ENCODE assay signal across 15 mouse cellular contexts in the genomic region with DNA sequence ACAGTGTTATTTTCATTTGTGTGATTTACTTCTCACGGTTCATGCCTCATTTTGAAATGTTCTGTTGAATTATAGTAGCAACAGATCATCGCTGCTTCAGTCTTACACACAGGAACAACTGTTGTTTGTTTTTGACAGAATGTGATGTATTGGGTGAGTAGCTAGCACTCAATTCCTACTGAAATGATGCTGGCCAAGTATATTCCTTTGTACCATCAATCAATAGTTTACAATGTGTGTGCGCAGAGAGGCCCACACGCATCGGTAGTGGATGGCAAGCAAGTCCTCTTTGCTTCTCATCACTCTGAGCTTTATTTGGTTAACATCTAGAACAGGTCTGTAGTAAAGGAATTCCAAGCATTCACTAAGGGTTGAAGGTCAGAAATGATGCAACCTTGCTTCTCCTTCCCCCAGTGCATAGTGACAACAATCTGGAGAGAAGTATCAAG. TPM values are rescaled to one million over a fixed set of nuclear protein-coding genes. Genes with fewer than 3 reads are reported as not detected.
DNase-seq lines count a peak whose midpoint lies in the region; ATAC-seq and TF ChIP-seq lines count a peak whose summit lies in the region.
"Had no signal": no experiment of that assay in that cellular context is flagged by ENCODE, and none has a peak within 500 bp of the region (broad histone marks: within the 10 kb centered on the region; RNA-seq: fewer than 3 reads in every experiment).

No protein-coding gene starts in this region.

- DNase-seq in embryonic facial prominence, embryonic 11.5 days (ENCODE audit: low spot score) = peak; percentile 44
- DNase-seq in embryonic facial prominence, embryonic 10.5 days (ENCODE audit: low spot score) = no peak
- DNase-seq in lung, postnatal 0 days (ENCODE audit: low spot score) = peak; percentile 56
- DNase-seq in lung, adult 2 months = no peak
- peak; percentile 85 for DNase-seq in kidney, adult 2 months
- peak; percentile 61 for DNase-seq in mesoderm, embryonic 11.5 days (ENCODE audit: low read depth, low spot score)
- no peak for DNase-seq in left cerebral cortex, postnatal 25 days (ENCODE audit: low spot score in 2 of 2)
- no peak for DNase-seq in hindbrain, postnatal 0 days (ENCODE audit: low spot score)
- DNase-seq: B cell, adult 2 months; cerebellum, adult 11 months; retina, postnatal 1 day; thymus, adult 2 months had no signal

- H3K9ac ChIP-seq in embryonic facial prominence, embryonic 11.5 days (replicated peaks; ENCODE audit: low read length) = no peak overlapping the region
- H3K9ac ChIP-seq in lung, postnatal 0 days (replicated peaks; ENCODE audit: low read depth) = no peak overlapping the region
- no peak overlapping the region for H3K9ac ChIP-seq in hindbrain, postnatal 0 days (replicated peaks; ENCODE audit: low read length)
- H3K9ac ChIP-seq: heart, embryonic 15.5 days; midbrain, embryonic 13.5 days; neural tube, embryonic 12.5 days had no signal

- H3K4me1 ChIP-seq in embryonic facial prominence, embryonic 11.5 days (ENCODE audit: control insufficient read depth, insufficient read depth, low read length) = no peaks in the 10 kb centered on the region
- peaks cover 13% of the 10 kb centered on the region; the same call in 1 of the 2 replicates for H3K4me1 ChIP-seq in embryonic facial prominence, embryonic 10.5 days
- peaks cover 3% of the 10 kb centered on the region; the same call in 1 of the 2 replicates for H3K4me1 ChIP-seq in lung, postnatal 0 days (ENCODE audit: insufficient read depth, low read depth, low read length)
- H3K4me1 ChIP-seq in lung, adult 2 months (ENCODE audit: control insufficient read depth, insufficient read depth, low read length) = peaks cover 5% of the 10 kb centered on the region
- H3K4me1 ChIP-seq in kidney, adult 2 months (ENCODE audit: control insufficient read depth, insufficient read depth, low read length) = peaks cover 43% of the 10 kb centered on the region
- H3K4me1 ChIP-seq in hindbrain, postnatal 0 days (ENCODE audit: insufficient read depth, low read length) = no peaks in the 10 kb centered on the region
- H3K4me1 ChIP-seq: midbrain, embryonic 13.5 days; neural tube, embryonic 12.5 days had no signal

- no peak overlapping the region for H3K27ac ChIP-seq in embryonic facial prominence, embryonic 11.5 days (replicated peaks; ENCODE audit: low read depth, low read length)
- H3K27ac ChIP-seq in embryonic facial prominence, embryonic 10.5 days (replicated peaks) = no peak overlapping the region
- H3K27ac ChIP-seq in lung, postnatal 0 days (ENCODE audit: low read length) = no peak overlapping the region
- H3K27ac ChIP-seq in kidney, adult 2 months (ENCODE audit: insufficient read depth, low read depth, low read length) = peak overlapping the region; percentile 73
- H3K27ac ChIP-seq in hindbrain, postnatal 0 days = no peak overlapping the region
- H3K27ac ChIP-seq: heart, embryonic 15.5 days; midbrain, embryonic 13.5 days; neural tube, embryonic 12.5 days had no signal

- no peak overlapping the region for H3K4me2 ChIP-seq in embryonic facial prominence, embryonic 11.5 days (ENCODE audit: low read depth, low read length)
- H3K4me2 ChIP-seq in lung, postnatal 0 days (replicated peaks; ENCODE audit: low read depth, low read length) = no peak overlapping the region
- no peak overlapping the region for H3K4me2 ChIP-seq in hindbrain, postnatal 0 days (ENCODE audit: low read depth, low read length)
- H3K4me2 ChIP-seq: heart, embryonic 15.5 days; midbrain, embryonic 13.5 days; neural tube, embryonic 12.5 days had no signal

- intact Hi-C loops in left cerebral cortex, postnatal 25 days (cut with DNase I) = no loop called here

- WGBS in embryonic facial prominence, embryonic 11.5 days = 77% methylated on average over 5 of the region's 5 CpGs
- 76% methylated on average over 5 of the region's 5 CpGs for WGBS in embryonic facial prominence, embryonic 10.5 days
- 44% methylated on average over 5 of the region's 5 CpGs for WGBS in lung, postnatal 0 days
- 60% methylated on average over 5 of the region's 5 CpGs for WGBS in lung, adult 2 months
- 36% methylated on average over 5 of the region's 5 CpGs for WGBS in kidney, adult 2 months
- WGBS in hindbrain, postnatal 0 days = 80% methylated on average over 5 of the region's 5 CpGs

- TF ChIP-seq EP300 in lung, postnatal 0 days (IDR thresholded peaks at IDR 0.05) = no peak

- no peak for ATAC-seq in embryonic facial prominence, embryonic 11.5 days (replicated peaks; ENCODE audit: insufficient number of reproducible peaks, low FRiP score, low TSS enrichment, low read depth)
- ATAC-seq in lung, postnatal 0 days = peak; percentile 58
- ATAC-seq in hindbrain, postnatal 0 days = no peak
- ATAC-seq: midbrain, embryonic 13.5 days had no signal

- no peaks in the 10 kb centered on the region for H3K27me3 ChIP-seq in embryonic facial prominence, embryonic 11.5 days (ENCODE audit: control insufficient read depth, insufficient read depth, low read length)
- H3K27me3 ChIP-seq in embryonic facial prominence, embryonic 10.5 days (replicated peaks; ENCODE audit: low read depth, poor library complexity, severe bottlenecking) = no peaks in the 10 kb centered on the region
- H3K27me3 ChIP-seq in lung, postnatal 0 days (replicated peaks; ENCODE audit: insufficient read depth, low read length) = no peaks in the 10 kb centered on the region
- H3K27me3 ChIP-seq in kidney, adult 2 months (replicated peaks; ENCODE audit: control insufficient read depth, insufficient read depth, low read length) = no peaks in the 10 kb centered on the region
- no peaks in the 10 kb centered on the region for H3K27me3 ChIP-seq in hindbrain, postnatal 0 days (ENCODE audit: insufficient read depth, low read length)
- H3K27me3 ChIP-seq: heart, embryonic 15.5 days; midbrain, embryonic 13.5 days; neural tube, embryonic 12.5 days had no signal

- no peak for TF ChIP-seq POLR2A in lung, adult 2 months (IDR thresholded peaks at IDR 0.05; ENCODE audit: borderline replicate concordance, extremely low read depth, low read depth, low read length)
- no peak for TF ChIP-seq POLR2A in kidney, adult 2 months (IDR thresholded peaks at IDR 0.05; ENCODE audit: low read depth, low read length)

- no peaks in the 10 kb centered on the region for H3K9me3 ChIP-seq in embryonic facial prominence, embryonic 11.5 days (replicated peaks; ENCODE audit: control insufficient read depth, low read length)
- no peaks in the 10 kb centered on the region for H3K9me3 ChIP-seq in embryonic facial prominence, embryonic 10.5 days
- no peaks in the 10 kb centered on the region for H3K9me3 ChIP-seq in lung, postnatal 0 days (ENCODE audit: low read length)
- no peaks in the 10 kb centered on the region for H3K9me3 ChIP-seq in hindbrain, postnatal 0 days (ENCODE audit: low read length)
- H3K9me3 ChIP-seq: heart, embryonic 15.5 days; midbrain, embryonic 13.5 days; neural tube, embryonic 12.5 days had no signal

- H3K36me3 ChIP-seq in embryonic facial prominence, embryonic 11.5 days (replicated peaks; ENCODE audit: control insufficient read depth, insufficient read depth, low read depth, low read length) = no peaks in the 10 kb centered on the region
- H3K36me3 ChIP-seq in embryonic facial prominence, embryonic 10.5 days (replicated peaks) = peaks cover 12% of the 10 kb centered on the region
- H3K36me3 ChIP-seq in lung, postnatal 0 days (ENCODE audit: insufficient read depth, low read length) = no peaks in the 10 kb centered on the region
- no peaks in the 10 kb centered on the region for H3K36me3 ChIP-seq in kidney, adult 2 months (ENCODE audit: control insufficient read depth, insufficient read depth, low read length)
- H3K36me3 ChIP-seq in hindbrain, postnatal 0 days (ENCODE audit: insufficient read depth, low read length) = no peaks in the 10 kb centered on the region
- H3K36me3 ChIP-seq: heart, embryonic 15.5 days; midbrain, embryonic 13.5 days; neural tube, embryonic 12.5 days had no signal

- TF ChIP-seq CTCF in lung, postnatal 0 days (IDR thresholded peaks at IDR 0.05) = no peak
- TF ChIP-seq CTCF in lung, adult 2 months (IDR thresholded peaks at IDR 0.05; ENCODE audit: insufficient read depth, low read length) = no peak
- TF ChIP-seq CTCF in kidney, adult 2 months (conservative IDR thresholded peaks at IDR 0.05; ENCODE audit: insufficient read depth, insufficient read length, low read depth, low read length) = no peak
- TF ChIP-seq CTCF in hindbrain, postnatal 0 days (IDR thresholded peaks at IDR 0.05; ENCODE audit: low read depth) = no peak

- H3K4me3 ChIP-seq in embryonic facial prominence, embryonic 11.5 days (ENCODE audit: low read depth, low read length) = no peak overlapping the region
- H3K4me3 ChIP-seq in embryonic facial prominence, embryonic 10.5 days = no peak overlapping the region
- H3K4me3 ChIP-seq in lung, postnatal 0 days (ENCODE audit: low read depth, low read length) = no peak overlapping the region
- no peak overlapping the region for H3K4me3 ChIP-seq in lung, adult 2 months (replicated peaks; ENCODE audit: extremely low read depth, low read depth, low read length)
- no peak overlapping the region for H3K4me3 ChIP-seq in kidney, adult 2 months (ENCODE audit: insufficient read depth, low read depth, low read length)
- H3K4me3 ChIP-seq in hindbrain, postnatal 0 days (ENCODE audit: low read length) = no peak overlapping the region
- H3K4me3 ChIP-seq: heart, embryonic 15.5 days; midbrain, embryonic 13.5 days; neural tube, embryonic 12.5 days had no signal

RNA-seq across cellular contexts. Expression of a gene that starts 14.4 kb away (rescaled TPM):
- polyA plus RNA-seq in embryonic facial prominence, embryonic 11.5 days (2014; fragmentation: Nextera tagmentation; extraction: Ambion mirVana) = 8.7 and 8.8 TPM in 2 replicates
- polyA plus RNA-seq in embryonic facial prominence, embryonic 10.5 days (2016; fragmentation: Nextera tagmentation; extraction: Ambion mirVana) = 7.3 and 7.8 TPM in 2 replicates
- polyA plus RNA-seq in lung, postnatal 0 days (2015; fragmentation: Nextera tagmentation; extraction: Ambion mirVana) = 6.3 and 7.0 TPM in 2 replicates
- polyA plus RNA-seq in lung, adult 2 months (2012; rRNA removed) = 9.0 and 11.1 TPM in 2 replicates
- 21.4 and 22.3 TPM in 2 replicates for polyA plus RNA-seq in kidney, adult 2 months (2012; rRNA removed)
- total RNA-seq in left cerebral cortex, postnatal 25 days (2021) = 10 to 100 TPM; 36.8 to 40.4 TPM
- 28.8 and 39.2 TPM in 2 replicates for total RNA-seq in hindbrain, postnatal 0 days (2014; rRNA removed)
- polyA plus RNA-seq in hindbrain, postnatal 0 days (2015; fragmentation: Nextera tagmentation; extraction: Ambion mirVana) = 9.6 and 9.7 TPM in 2 replicates

Comparison
In these comparisons a context has a peak if more than half of its experiments do, and no peak if none do; other contexts are left out.
1. DNase-seq: peak in embryonic facial prominence, embryonic 11.5 days (single experiment), lung, postnatal 0 days (single experiment), kidney, adult 2 months (single experiment) and mesoderm, embryonic 11.5 days (single experiment); none in embryonic facial prominence, embryonic 10.5 days (single experiment), lung, adult 2 months (single experiment), left cerebral cortex, postnatal 25 days (0 of 2) and hindbrain, postnatal 0 days (single experiment).